Mouse (Mus musculus) testis, adult 2 months (tissue): Measurements from ENCODE around the gene Chst11.

Source experiments
- CTCF ChIP-seq: fragments of 200-500 bp; IDR thresholded peaks from 2 replicates; pipeline ENCODE4 v1.5.1; 2012; ENCODE audit warnings: low read depth, mild to moderate bottlenecking, inconsistent platforms, low read length, moderate library complexity; ENCODE audit not compliant: control insufficient read depth, insufficient read depth, insufficient replicate concordance
- POLR2A ChIP-seq: fragments of 200-500 bp; IDR thresholded peaks from 2 replicates; pipeline ENCODE4 v1.6.1; 2012; ENCODE audit warnings: low read depth, mild to moderate bottlenecking, inconsistent platforms, low read length, moderate library complexity; ENCODE audit not compliant: control insufficient read depth

DNA sequence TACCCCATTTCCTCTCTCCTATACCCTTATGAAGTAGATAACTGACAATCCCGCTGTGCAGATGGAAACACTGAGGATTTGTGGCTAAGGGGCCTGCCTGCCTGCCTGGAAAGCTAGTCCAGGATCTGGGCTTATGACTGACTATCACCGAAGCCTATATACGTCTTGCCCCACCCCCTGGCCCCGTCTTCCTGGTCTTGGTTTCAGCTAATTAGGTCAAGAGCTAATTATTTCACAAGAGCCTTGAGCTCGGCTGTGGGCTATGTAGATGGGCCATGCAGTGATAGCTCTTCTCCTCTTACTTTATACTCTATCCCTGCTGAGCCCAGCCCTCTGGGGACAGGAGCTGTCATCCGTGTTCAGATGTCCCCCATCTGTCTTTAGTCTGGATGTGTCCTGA, 12.2 kb downstream of the Chst11 start:
- TF ChIP-seq POLR2A (no peak), CTCF (no peak)
